Mouse (Mus musculus) neural tube, embryonic 10.5 days (tissue): ENCODE measurements at regions not wholly inside any gene's neighbourhood (a gene's known extent, or its start where the extent isn't known, plus 50 kb on each side); places are given as distances from the start of the nearest gene placed in this dataset.

Source experiments
- DNase-seq: peaks from one replicate; pipeline ENCODE4 v3.0.0-alpha.2; 2017; ENCODE audit warnings: low spot score; ENCODE audit errors: extremely low spot score

DNA sequence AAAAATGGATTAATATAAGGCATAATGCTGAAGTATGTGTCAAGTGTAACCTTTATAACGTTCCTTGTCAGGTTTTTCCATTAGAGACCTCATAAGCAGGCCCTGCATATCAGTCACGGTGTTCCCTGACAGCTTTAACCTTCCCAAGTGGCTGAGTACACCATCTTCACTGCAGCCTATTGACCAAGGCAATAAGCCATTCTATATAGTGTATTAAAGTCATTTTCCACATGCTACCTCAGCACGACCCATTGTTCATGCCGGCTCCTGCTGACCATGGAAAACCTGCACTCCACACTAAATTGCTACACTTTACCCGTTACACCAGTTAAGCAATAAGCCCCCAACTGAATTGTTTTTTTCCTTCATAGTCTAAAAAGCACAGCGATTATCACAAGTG is 883.0 kb upstream of the Arrdc3 start:
- peak; percentile 18 for DNase-seq

DNA sequence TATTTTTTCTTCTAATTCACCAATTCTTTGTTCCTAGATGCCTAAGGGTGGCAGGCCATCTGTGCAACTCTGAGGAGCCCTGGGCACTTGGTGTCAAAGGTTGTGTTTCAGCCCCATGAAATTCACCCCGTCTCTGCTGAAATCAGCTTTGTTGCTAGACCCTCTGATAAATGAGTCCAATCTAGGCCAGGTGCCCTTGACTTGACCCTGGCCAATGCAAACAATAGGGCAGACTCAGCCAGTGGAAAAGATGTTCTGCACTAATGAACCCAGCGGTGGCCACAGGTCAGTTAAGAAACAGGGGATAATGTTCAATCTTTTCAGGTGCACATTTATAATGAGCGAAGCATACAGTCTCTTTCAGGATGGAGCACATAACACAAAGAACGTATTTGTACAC is 882.5 kb upstream of the Arrdc3 start:
- DNase-seq: peak; percentile 69
